Mouse (Mus musculus) erythroblast, adult 5-6 weeks (primary cell): ENCODE data around the gene Rsph1. TPM values are rescaled to one million over a fixed set of nuclear protein-coding genes. Genes with fewer than 3 reads are reported as not detected.

Experiments
- ATAC-seq: replicated peaks from 2 replicates; pipeline ENCODE4 v1.8.0; 2016; ENCODE audit warnings: moderate number of reproducible peaks, mild to moderate bottlenecking, moderate TSS enrichment, inconsistent platforms; ENCODE audit not compliant: poor library complexity, low FRiP score, severe bottlenecking
- total RNA-seq, 2 experiments: library from RNA; stranded (forward) in 1 of 2; stranded (reverse) in 1 of 2; fragments of 150-400 nt in 1 of 2; fragments of 200-764, 138-1000 nt in 1 of 2; gene quantifications; 2 replicates each; pipeline versions ENCODE4 v1.2.3 to v1.2.4; 2015 to 2017; ENCODE audit warnings: low replicate concordance in 2 of 2

Gene Rsph1
- total RNA-seq, 2 experiments from 2014 or later = not detected

DNA sequence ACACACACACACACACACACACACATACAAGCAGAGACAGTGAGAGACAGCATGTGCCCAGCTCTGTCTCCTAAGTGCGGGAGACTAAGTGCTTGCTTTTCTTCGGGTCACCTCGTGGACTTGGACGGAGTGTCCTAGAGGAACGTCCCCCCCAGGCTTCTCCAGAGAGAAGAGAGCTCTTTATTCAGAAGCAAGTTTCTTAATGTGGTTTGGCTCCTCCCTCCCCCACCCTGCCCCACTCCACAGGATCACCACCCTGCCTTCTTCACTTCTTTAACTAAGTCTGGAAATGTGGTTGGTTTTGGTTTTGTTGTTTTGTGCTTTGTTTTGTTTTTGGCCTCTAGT is 28.6 kb upstream of the Rsph1 start:
- ATAC-seq = no peak

DNA sequence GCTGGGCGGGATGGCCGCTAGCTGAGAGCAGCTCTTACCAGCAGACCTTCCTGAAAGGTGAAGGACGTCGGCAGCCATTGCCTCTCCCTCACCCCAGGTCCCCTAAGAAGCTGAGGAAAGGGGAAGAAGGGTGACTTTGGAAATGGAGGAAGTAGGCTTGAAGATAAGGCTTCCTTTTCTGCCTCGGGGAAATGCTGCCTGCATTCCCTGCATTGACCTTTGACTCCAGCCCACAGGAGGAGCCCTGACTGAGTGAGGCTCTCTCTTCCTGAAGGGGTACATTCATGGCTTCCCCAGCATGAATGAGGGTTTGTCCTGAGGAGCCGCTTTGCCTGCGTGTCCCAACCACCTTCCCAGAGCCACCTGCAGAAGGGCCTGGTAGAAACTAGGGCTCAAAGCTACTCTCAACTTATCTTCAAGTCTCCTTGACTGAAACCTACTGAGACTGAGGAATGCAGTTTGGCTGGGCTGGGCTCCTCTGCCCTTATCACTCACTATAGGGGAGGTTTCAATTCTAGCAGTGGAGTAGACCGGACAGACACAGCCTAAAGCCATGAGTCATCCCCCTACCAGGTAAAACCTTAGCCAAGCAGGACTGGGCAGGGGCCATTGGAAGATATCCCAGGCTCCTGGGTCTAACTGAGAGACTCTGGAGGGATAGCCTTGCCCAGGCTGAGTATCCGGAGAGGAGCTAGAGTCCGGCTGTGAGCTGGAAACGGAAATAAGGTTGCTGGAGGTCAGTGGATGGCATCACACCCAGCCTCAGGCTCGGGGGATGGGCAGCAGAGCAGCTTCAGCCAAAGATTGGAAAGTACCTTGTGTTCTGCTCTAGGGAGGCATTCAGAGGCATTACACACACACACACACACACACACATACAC is 28.0 kb upstream of the Rsph1 start:
- ATAC-seq = 0 out of 2 replicates have a peak, but pooled peaks have one; percentile 38

DNA sequence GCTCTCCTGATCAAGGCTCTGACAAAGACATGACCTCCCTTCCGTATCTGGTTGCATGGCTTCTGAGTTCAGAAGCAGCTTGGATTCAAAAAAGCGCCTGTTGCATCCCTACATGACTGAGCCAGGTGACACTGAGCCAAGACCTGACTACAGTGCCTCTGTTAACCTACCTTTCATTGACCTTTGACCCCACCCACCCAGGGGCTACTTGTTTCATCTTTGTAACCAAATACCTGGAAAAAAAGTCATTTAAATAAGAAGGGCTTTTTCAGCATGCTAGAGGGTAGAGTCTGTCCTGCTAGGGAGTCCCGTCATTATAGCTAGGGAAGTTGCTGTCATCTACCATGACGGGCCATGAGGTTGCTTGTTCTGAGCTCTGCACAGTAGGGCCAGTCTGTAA is 26.2 kb upstream of the Rsph1 start:
- no peak for ATAC-seq

GRCm38 (mm10) chr17:31300736-31301135 is 23.6 kb upstream of the Rsph1 start:
- ATAC-seq = no peak

DNA sequence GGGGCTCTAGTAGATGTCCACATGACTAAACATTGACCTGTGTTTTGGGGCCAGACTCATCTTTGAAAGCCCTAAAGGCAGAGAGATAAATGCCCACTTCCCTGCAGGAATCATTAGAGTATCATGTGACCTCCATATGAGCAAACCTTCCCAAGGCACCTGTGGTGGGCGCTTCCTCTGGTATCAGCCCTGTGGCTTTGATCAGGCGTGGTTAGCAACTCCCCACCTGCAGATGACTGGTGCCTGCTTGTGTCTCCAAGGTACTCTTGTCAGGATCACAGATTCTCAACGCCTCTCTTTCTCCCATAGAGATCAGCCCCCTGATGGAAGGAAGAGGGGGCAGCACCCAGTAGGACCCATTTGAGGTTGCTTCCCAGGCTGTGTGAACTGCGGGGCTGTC is 22.8 kb upstream of the Rsph1 start:
- no peak for ATAC-seq

- ATAC-seq = no peak
These were observed 21.4 kb upstream of the Rsph1 start for GRCm38 (mm10) chr17:31298419-31299209.

DNA sequence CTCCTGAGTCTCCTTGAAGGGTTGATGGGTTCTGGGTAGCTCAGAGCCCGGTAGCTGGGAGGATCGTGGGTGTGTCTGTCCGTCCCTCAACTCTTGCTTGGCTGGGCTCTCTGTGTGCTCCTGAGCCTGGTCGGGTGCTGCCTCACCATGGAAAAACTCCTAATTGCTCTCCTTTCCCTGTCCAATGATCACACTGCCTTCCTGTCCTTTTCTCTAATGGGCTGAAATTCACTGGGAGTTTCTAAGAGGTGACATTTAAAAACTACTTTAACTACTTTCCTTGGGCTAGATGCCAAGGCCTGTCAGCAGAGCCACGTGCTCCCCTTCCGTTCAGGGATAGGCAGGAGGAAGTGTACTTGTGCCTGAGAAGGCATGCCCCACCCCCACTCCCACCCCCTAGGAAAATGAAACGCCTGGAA is 20.3 kb upstream of the Rsph1 start:
- no peak for ATAC-seq

DNA sequence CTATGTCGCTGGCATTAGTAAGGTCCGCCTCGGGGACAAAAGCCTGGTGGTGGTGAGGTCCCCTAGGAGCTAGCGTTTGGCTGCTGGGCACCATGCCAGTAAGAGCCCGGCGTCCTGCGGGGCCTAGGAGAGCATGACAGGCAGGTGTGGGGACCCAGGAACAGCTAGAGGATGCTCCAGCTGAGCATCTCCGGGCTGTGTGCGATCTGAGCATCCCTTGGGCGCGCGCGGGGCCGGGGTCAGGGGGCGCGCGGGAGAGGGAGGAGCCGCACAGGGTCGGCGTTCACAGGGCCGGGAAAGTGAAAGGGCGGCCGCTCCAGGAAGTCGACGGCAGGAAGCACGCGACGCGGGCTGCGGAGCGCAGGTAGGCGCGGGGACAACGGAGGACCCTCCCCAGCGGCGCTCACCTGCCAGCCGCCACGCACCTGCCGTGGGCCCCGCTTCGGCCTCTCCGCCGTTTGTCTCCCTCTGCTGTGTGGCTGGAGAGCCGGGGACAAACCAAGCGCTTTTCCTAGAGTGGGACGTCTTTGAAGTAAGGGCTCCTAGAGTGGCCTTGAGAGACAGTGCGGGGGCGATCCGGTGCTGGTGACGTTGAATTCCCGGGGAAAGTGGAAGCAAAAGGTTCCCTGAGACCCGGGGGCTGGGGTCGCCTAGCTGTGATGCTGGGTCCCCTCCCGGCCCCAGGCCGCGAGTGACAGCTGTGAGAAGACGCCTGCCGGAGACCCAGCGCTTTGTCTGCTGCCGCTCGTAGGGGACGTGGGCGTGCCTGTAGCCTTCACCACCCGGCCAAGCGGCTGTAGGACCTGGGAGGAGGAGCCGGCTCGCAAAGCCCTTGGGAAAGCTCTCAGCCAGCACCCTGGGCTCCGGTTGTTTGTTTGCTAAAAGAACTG is 19.0 kb upstream of the Rsph1 start:
- ATAC-seq = peak; percentile 67

DNA sequence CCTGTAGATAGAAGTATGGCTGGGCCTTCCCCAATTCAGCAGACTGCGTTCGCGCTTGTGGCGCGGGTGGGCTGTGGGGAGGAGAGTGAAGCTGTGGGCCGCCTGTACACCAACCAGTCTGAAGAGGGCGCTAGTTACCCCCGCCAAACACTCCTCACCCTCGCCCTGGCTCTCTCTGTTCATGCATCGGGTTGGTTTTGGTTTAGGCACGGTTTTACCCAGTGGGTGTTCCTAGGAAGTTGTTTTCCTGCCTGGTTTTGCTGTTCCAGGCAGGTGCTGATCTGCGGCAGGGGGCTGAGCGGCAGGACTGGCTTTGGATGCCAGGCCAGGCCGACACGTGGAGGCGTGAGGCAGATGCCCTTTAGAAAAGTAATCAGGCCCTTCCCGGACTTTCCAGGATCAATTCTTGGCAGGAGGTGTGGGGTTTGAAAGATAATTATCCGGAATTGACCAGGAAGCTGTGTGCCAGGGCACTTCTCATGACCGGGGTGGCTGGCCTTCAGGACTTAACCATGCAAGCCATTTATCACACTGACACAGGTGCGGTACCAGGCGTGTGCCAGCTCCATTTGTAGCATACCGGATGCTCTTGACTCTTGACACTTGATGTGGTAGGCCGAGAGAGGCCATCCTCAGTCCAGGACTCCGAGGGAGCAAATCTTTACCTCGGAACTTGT is 18.2 kb upstream of the Rsph1 start:
- ATAC-seq = peak; percentile 82

DNA sequence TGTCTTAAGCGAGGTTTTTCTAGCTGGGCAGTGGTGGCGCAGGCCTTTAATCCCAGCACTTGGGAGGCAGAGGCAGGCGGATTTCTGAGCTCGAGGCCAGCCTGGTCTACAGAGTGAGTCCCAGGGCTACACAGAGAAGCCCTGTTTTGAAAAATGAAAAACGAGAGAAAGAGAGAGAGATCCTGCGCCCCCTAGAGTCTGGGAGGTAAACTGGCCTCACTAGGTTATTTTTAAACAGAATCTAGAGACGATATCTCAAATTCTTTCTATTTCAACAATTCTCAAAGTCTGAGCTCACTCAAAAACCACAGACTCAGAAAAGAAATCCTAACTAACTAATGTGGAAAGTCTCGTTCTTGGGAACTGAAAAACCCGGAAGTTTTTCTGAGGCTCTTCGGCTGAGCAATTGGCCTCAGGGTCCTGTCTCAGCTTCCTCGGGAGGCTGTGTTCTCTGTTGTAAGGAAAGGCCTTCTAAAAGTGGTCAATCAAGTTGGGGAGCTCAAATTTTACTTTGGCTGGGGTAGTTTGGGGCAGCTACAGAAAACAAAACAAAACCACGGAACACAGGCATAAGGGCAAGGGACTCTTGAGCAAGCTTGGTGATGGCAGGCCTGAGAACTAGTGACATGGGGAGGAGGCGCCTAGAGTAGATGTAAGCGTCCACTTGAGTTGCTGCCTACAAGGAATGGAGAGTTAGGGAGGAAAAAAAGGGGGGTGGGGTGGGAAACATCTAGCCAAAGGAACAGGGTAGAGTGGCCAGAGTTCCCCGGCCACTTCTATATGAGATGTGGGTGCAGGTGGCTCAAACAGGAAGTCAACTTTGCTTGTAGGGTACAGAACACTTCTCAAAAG is 17.4 kb upstream of the Rsph1 start:
- no peak for ATAC-seq

GRCm38 (mm10) chr17:31290859-31291258 is 13.7 kb upstream of the Rsph1 start:
- ATAC-seq = no peak

GRCm38 (mm10) chr17:31290311-31290710 is 13.1 kb upstream of the Rsph1 start:
- ATAC-seq = no peak

GRCm38 (mm10) chr17:31288999-31289726 is 12.0 kb upstream of the Rsph1 start:
- no peak for ATAC-seq

GRCm38 (mm10) chr17:31287216-31287615 is 10.0 kb upstream of the Rsph1 start:
- ATAC-seq = no peak

- no peak for ATAC-seq
These were observed 9.3 kb upstream of the Rsph1 start, which contains the start of gene Slc37a1 for GRCm38 (mm10) chr17:31286492-31286891. Gene Slc37a1, plus strand, starts transcription at chr17:31286792.

- ATAC-seq = no peak
These were observed 8.7 kb upstream of the Rsph1 start for GRCm38 (mm10) chr17:31285867-31286266.

- ATAC-seq = no peak
These were observed 5.5 kb upstream of the Rsph1 start for GRCm38 (mm10) chr17:31282687-31283053.
